Mouse (Mus musculus) liver, embryonic 14.5 days (tissue): ENCODE data around the gene Lrrc45.

Source experiments
- CTCF ChIP-seq: IDR thresholded peaks from 2 replicates; pipeline ENCODE4 v1.5.1; 2016; ENCODE audit warnings: antibody characterized with exemption, low read depth, control low read depth
- EP300 ChIP-seq: IDR thresholded peaks from 2 replicates; pipeline ENCODE4 v1.6.1; 2016; ENCODE audit warnings: antibody characterized with exemption, low read depth

GRCm38 (mm10) chr11:120721124-120722066, 7.7 kb downstream of the Lrrc45 start, which contains the start of gene Rac3:
- no peak for TF ChIP-seq CTCF
- TF ChIP-seq EP300: no peak
